Mouse (Mus musculus) layer of hippocampus, adult 2 months (tissue): Measurements from ENCODE around the gene Tent4a. TPM values are rescaled to one million over a fixed set of nuclear protein-coding genes. Genes with fewer than 3 reads are reported as not detected.
A peak's percentile ranks its signal among the peaks of the same experiment; 100 is the strongest.

ENCODE experiments used
- DNase-seq, 2 experiments: peaks; one replicate each; pipeline ENCODE4 v3.0.0; 2022; ENCODE audit warnings: low spot score in 2 of 2
- H3K27ac ChIP-seq: fragments of 200-600 bp; 2 replicates; pipeline ENCODE4 v1.8.1; 2022
- H3K4me3 ChIP-seq: fragments of 200-600 bp; 2 replicates; pipeline ENCODE4 v1.8.1; 2022; ENCODE audit warnings: mild to moderate bottlenecking
- CTCF ChIP-seq: fragments of 200-600 bp; conservative IDR thresholded peaks from 2 replicates; pipeline ENCODE4 v1.8.1; 2022; ENCODE audit warnings: antibody characterized with exemption, mild to moderate bottlenecking, moderate library complexity
- total RNA-seq, 2 experiments: library from RNA; stranded (reverse); gene quantifications; 2 replicates each; pipeline ENCODE4 v1.2.3; 2021

The Tent4a gene
- total RNA-seq, 2 experiments from 2014 or later: 44.0 to 46.4 TPM

- H3K27ac ChIP-seq: no peak overlapping the region
- peak; percentile 67 to 83 for DNase-seq
- TF ChIP-seq CTCF: peak; percentile 89
- no peak overlapping the region for H3K4me3 ChIP-seq
Observed at GRCm38 (mm10) chr13:69460635-69461465, 73.6 kb downstream of the Tent4a start.

- peak; percentile 97 for TF ChIP-seq CTCF
- peak; percentile 71 to 83 for DNase-seq
- Histone ChIP-seq H3K27ac (no peak overlapping the region), H3K4me3 (no peak overlapping the region)
Observed at GRCm38 (mm10) chr13:69459657-69460458, 74.6 kb downstream of the Tent4a start.

DNA sequence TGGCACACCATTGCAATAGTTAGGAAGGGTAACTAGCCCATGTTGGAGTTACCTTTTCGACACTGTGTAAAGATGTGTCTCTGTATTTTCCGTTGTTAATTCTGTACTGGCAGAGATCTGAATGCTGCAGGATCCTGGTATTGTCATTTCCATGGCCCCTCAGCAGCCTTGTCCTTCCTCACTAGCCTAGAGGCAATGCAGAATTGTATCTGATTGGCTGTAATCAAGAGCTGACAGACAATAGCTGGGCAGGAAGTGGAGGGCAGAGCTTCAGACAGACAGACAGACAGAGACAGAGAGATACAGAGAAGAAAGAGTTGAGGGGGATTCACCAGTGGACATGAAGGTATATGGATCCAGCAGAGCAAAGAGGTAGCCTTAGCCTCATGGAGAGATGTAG is 75.5 kb downstream of the Tent4a start:
- DNase-seq: no peak
- Histone ChIP-seq H3K4me3 (no peak overlapping the region), H3K27ac (no peak overlapping the region)
- TF ChIP-seq CTCF: no peak

- DNase-seq: no peak
- TF ChIP-seq CTCF: no peak
- H3K4me3 ChIP-seq: no peak overlapping the region
- no peak overlapping the region for H3K27ac ChIP-seq
Observed at GRCm38 (mm10) chr13:69458461-69458860, 76.0 kb downstream of the Tent4a start.

- no peak overlapping the region for H3K4me3 ChIP-seq
- TF ChIP-seq CTCF: no peak
- H3K27ac ChIP-seq: no peak overlapping the region
- no peak for DNase-seq
Observed at GRCm38 (mm10) chr13:69457105-69457504, 77.3 kb downstream of the Tent4a start.

DNA sequence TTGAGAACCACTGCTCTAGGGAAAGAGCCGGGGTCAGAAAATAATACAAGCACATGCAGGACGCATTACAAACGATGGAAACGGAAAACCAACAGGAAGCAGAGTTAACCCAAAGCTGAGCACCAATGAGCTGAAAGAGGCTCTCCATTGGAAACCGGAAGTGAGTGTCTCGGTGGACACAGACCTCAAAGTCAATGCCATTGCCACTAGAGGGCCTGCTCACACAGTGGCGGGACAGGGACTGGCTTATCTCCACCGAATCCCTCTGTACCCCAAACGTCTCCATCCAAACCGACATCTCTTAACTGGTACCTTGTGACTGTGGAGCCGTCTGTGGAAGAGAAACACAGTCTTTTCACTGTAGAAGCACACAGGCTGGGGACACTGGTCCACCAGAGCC is 77.8 kb downstream of the Tent4a start:
- TF ChIP-seq CTCF: no peak; the same call in 1 of the 2 replicates
- no peak overlapping the region for H3K27ac ChIP-seq
- no peak overlapping the region for H3K4me3 ChIP-seq
- DNase-seq: no peak

DNA sequence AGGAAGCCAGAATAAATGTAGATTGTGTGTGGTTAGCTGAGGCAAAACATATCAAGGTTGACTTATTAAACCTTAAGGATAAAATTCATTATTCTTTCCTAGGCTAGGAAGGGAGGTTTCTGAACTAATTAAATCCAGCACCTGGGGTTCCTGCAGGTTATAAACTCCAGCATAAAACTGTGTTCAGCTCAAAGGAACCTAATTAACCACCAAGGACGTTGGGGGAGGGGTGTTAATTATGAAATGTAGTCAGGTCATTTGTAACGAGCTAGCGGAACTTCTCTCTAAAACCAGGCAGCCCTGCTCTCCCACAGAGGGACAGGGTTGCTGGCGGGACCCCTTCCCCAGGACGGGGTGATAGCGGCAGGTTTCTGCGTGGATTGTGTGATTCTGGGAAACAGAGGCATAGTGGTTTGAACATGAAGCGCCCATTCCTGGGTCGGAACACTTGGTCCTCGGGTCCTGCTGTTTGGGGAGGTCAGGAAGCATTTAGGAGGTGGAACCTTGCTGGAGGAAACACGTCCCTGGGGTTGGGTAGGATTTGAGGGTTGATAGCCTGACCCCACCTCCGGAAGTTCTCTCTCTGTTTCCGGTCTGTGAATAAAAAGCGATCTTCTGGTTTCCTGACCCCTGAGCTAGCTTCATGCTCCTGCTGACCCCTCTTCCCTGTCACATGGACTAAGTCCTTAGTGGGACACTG is 78.8 kb downstream of the Tent4a start:
- no peak for TF ChIP-seq CTCF

More for the DNA sequence above, 78.8 kb downstream of the Tent4a start:
- Histone ChIP-seq H3K27ac (no peak overlapping the region), H3K4me3 (no peak overlapping the region)
- no peak for DNase-seq

Other genes with a start within 250 kb of the Tent4a start
- 10 to 100 TPM; 99.2 to 99.8 TPM for gene Nsun2, start 871 bp downstream of the Tent4a start, total RNA-seq
- gene Srd5a1, start 76.8 kb upstream of the Tent4a start, total RNA-seq: 1 to 10 TPM; 8.2 to 8.6 TPM
- gene Ube2ql1, start 205.3 kb upstream of the Tent4a start, total RNA-seq: 100 to 1,000 TPM; 187 to 203 TPM